Mouse (Mus musculus) ovary, adult 18-20 months (tissue): ENCODE results near the gene Ptpro.
"Not testable (repeated sequence)": the region's sequence is repeated elsewhere in the genome, so short reads cannot be mapped to it uniquely, and the experiment has no call there.

Experiments
- DNase-seq: peaks from one replicate; pipeline ENCODE4 v3.0.0; 2022; ENCODE audit warnings: low spot score, mixed read lengths

Ptpro gene

GRCm38 (mm10) chr6:137455537-137456041 is 203.5 kb downstream of the Ptpro start:
- peak; percentile 48 for DNase-seq

- no peak for DNase-seq
Measured at GRCm38 (mm10) chr6:137456064-137456463, 203.9 kb downstream of the Ptpro start.

DNA sequence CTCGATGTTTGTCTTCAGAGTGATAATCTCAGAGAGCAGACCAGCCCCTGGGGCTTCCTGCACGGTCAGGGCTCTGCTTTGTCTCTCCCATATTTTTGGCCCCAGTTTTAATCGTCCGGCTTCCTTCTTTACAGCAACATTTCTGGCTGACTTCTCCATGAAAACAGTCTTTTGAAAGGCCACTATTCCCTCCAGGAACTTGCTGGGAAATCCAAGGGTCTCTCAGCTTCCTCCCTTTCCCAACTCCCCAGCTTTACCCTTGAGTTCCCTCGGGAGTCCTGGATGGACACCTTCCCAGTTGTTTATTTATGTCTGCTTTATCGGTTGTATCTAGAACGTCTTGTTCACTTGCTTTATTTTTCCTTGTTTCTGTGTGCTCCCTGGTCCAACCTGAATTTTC is 205.1 kb downstream of the Ptpro start:
- peak; percentile 30 for DNase-seq

GRCm38 (mm10) chr6:137458136-137458535 is 206.0 kb downstream of the Ptpro start:
- DNase-seq, result no peak

GRCm38 (mm10) chr6:137463771-137464170 is 211.7 kb downstream of the Ptpro start:
- DNase-seq, result no peak

DNA sequence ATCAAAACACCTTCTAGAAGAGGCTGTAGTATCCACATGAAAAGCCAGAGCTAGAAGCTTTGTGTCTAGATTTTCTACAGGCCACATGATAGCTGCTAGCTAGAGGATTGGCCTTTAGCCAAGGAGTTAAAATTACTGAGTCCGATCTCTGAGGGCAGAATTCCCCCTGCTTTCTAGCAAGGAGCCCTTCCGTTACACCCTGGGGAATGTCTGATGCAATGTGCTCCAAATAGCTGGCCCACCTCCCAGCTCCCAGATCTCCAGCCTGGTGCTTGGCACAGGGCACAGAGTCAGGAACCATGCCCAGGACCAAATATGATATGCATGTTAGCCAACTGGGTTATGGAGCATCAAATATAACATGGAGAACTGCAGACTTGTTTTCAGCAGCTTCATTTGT is 213.1 kb downstream of the Ptpro start:
- DNase-seq, result peak; percentile 54

- DNase-seq, result no peak
Measured at GRCm38 (mm10) chr6:137466256-137466655, 214.1 kb downstream of the Ptpro start.

DNA sequence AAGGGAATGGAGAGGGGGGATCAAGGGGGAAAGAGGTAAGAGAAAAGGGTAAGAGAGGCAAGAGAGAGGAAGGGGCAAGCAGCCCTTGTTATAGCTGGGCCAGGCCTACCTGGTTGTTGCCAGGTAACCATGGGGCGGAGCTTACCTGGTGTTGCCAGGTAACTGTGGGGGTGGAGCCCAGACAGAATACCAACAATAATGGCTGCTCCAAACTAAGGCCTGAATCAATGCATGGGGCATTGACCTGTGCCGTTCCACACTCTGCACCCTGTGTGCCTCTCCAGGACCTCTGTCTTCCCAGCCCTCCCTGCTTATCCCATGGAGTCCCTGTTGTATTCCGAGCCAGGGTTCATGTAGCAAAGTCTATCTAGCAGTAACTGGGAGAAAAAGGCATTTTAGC is 215.6 kb downstream of the Ptpro start:
- DNase-seq, result no peak

GRCm38 (mm10) chr6:137469541-137469940 is 217.4 kb downstream of the Ptpro start:
- DNase-seq, result no peak

DNA sequence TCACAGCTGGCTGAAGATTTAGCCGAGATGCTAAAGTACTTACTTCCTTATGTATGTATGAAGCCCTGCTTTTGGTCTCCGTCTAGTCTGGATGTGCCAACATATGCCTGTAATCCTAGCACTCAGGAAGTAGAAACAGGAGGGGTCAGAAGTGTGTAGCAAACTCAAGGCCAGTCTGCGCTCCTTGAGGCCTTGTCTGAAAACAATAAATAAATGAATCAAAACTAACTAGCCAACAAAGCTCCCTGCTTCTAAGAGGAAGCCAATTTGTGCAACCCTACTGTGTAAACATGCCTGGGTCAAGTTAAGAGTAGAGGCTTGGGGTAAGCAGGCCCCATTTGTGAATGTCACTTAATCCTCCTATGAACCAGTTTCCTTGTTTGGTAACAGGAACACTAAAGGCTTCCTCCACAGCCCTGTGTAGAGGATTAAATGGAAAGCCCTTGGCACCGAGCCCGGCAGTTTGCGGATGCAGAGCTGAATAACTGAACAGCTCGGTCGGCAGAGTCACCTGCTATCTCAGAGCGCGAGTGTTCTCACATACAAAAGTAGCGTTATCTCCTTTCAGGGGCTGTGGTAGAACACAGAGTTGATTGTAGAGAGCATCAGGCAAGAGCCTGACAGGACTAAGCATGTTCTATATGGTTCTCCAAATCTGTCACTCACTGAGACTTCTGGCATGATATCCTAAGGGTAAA is 218.9 kb downstream of the Ptpro start:
- peak; percentile 72 for DNase-seq

DNA sequence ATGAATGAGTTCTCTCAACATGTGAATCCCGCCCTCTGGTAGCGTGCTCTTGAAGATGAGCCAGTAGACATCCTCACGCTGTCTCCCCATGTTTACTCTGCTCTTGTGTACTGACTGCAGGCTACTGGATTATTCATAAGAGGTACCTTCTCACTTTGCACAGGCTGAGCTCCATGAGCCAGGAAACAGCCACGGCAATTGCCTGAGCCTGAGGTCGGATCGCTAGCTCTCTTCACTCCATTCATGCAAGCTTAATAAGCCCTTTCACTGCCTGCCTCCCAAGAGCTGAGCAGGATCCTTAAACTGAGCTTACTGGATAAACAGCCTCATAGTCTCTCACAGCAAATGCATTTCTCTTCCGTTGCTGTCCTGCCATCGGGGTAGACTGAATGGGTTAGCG is 220.0 kb downstream of the Ptpro start:
- DNase-seq, result no peak

GRCm38 (mm10) chr6:137473433-137473832 is 221.3 kb downstream of the Ptpro start:
- no peak for DNase-seq

DNA sequence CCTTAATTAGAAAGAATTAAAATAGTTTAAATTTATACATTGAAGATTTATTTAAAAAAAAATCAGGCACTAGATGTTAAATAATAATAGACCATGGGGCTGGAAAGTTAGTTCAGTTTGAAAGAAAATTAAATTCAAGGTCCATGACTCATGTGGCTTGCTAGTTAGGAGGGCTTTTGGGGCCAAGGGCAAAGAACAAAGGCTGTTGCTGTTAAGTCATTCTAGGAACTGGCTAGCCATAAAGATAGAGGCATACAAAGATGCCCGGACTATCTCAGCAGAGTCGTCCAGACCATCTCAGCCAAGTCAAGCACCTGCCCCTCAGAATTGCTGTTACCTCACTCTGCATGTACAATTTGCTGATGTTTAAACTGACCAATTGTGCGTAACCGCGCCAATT is 223.6 kb downstream of the Ptpro start:
- not testable (repeated sequence) for DNase-seq

GRCm38 (mm10) chr6:137482891-137483290 is 230.8 kb downstream of the Ptpro start:
- no peak for DNase-seq

DNA sequence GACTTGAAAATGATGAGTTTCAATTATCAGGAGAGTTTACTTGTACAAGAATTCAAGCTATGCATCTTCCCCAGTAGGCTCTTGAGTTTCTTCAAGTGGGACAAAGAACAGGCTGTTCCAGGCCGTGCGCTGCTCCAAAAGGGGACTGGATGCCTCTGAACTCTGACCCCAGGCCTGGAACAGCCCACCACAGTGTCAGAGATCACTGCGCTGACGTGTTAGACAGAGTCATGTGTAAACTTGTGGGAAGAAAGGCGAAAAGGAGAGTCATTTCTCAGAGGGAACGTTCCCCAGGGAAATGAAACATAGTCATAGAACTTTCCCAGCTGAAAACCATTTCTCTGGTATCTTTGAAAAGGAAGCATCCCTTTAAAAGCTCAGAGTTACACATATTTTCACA is 235.3 kb downstream of the Ptpro start:
- DNase-seq, result no peak

GRCm38 (mm10) chr6:137490115-137490514 is 238.0 kb downstream of the Ptpro start:
- no peak for DNase-seq

GRCm38 (mm10) chr6:137491659-137492058 is 239.5 kb downstream of the Ptpro start:
- no peak for DNase-seq

DNA sequence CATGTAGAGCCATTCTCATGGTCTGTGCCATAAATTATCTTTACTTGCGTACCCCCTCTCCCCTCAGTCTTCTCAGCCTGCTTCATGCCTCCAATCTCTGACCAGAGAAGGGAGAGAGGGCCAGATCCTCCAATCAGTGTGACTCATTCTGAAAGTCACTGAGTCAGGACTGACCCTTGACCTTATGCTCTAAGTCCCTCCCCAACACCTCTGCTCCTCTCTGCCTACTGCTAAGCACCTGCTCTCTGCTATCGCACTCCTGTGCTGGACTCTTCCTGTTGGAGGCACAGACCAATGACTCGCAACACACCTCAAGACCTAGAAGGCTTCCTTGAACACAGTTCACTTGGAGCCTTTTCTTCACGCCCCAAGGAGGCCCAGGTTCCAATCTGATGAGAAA is 240.5 kb downstream of the Ptpro start:
- no peak for DNase-seq

GRCm38 (mm10) chr6:137493211-137494135 is 241.4 kb downstream of the Ptpro start:
- no peak for DNase-seq

GRCm38 (mm10) chr6:137494136-137494475 is 242.0 kb downstream of the Ptpro start:
- no peak for DNase-seq

GRCm38 (mm10) chr6:137494801-137495200 is 242.7 kb downstream of the Ptpro start:
- DNase-seq, result no peak

DNA sequence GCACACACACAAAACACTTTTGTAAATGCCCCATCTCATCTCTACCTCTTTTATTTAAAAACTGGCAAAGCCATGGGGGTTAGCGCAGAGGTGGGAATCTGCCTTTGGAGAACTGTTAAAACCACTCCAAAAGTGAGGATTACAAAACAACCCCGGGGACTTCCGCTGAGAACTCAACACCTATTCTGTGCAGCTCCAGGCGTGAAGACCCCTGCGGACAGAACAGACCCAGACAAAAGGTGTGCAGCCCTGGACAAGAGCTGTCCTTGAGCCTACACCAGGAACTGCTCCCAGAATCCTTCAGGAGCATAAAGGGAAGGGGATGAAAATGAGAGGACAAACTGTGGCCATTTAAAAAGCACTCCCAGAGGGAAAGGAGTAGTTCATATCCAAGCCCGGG is 243.1 kb downstream of the Ptpro start:
- no peak for DNase-seq

- no peak for DNase-seq
Measured at GRCm38 (mm10) chr6:137496562-137496961, 244.4 kb downstream of the Ptpro start.
